Mouse (Mus musculus) urinary bladder, postnatal 10 days (tissue): Measurements from ENCODE around the gene Fry.

Experiments
- DNase-seq: peaks from one replicate; pipeline ENCODE4 v3.0.0; 2022; ENCODE audit warnings: low spot score

Gene Fry

DNA sequence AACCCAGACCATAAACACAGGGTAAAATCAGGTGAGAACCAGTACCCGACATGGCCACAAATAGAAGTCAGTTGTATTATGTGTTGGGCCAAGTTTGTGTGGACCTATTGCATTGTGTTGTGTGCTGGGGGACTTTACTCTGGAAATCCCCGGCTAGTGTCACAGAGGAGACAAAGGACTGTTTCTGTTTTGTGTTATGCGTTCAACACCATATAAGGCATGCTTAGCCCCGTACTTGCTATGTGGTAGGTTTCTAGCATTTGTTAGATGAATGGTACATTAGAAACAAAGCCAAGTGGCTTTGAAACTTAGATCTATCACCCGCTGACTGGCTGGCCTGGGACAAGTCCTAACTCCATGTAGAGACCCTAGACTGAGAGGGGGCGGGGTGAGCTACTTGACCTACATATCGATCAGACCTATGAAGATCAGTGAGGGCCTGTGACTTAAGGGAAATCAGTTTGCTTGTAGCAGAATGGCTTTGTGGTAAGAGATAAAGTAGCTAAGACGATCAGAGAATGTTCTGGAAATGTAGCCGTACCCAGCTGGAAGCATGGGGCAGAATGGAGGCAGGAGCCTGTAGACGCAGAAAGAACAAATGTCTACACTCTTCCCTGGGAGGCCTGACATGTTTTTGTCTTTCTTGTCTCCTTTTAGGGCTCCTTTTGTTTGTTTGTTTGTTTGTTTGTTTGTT, 105.2 kb downstream of the Fry start:
- DNase-seq = no peak

DNA sequence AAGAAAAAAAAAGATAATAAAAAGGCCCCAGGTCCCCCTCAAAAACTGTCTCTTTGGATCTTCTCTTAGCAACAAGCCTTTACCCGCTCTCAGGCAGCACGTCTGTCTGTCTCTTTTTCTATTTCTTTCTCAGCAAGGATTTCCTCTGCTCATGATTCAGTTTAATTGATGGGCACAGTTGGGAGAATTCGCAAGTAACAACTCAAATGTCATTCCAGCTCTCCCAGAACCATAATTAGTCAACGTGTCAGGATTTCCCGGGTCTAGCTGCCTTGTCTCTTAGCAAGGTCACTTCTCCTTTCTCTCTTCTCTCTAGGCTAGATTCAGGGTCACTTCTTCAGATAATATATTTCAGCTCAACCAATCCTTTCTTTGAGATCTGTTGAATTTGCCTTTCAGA, 110.6 kb downstream of the Fry start:
- DNase-seq = no peak

DNA sequence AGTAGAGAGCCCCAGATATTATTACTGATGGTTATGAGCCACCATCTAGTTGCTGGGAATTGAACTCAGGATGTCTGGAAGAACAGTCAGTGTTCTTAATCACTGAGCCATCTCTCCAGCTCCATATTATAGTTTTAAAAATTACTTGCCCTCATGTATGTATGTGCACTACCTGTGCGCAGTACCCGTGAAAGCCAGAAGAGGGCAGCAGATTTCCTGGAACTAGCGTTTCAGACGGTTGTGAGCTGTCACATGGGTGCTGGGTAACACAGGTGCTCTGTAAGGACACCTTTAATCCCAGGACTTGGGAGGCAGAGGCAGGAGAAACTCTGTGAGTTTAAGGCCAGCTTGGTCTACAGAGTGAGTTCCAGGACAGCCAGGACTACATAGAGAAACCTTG, 111.3 kb downstream of the Fry start:
- no peak for DNase-seq

DNA sequence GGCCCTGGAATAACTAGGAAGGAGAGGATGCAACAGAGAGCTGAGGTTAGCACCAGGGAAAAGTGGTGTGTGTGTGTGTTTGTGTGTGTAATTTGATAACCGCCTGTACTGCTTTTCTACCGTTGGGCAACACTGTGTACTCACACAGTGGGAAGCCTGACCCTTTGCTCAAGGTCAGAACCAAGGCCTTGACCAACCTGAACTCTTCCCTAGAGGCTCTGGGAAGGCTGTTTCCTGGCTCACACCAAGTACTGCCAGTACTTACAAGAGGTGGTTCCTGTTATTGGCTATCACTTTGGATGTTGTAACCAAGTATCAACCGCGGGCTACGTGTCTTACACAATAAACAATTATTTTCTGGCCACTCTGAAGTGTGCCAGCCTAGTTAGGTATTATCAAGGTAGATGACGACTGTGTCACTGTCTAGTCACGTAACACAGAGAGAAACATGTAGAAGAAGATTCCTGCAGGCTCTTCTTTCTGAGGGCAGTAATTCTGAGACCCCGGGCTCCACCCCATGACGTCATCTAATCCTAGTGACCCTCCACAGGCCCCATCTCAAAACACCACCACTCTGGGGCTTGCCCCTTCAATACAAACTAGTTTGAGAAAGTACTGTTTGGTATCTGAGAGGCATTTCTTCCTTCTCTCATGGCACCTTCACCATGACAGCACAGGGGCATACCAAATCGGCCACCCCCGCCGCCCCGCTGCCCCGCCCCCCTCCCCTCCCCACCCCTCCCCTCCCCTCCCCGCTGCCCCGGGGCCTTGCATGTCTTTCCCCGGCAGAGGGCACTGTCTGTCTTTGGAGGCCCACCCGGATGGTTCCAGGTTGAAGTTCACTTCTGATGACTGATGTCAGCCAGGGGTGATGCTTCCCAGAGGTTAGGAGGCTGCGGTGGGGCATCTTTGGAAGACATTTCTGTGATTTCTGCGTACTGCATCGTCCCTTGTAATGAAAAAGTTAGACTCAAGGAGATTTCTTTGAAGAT, 114.0 kb downstream of the Fry start:
- DNase-seq = no peak

DNA sequence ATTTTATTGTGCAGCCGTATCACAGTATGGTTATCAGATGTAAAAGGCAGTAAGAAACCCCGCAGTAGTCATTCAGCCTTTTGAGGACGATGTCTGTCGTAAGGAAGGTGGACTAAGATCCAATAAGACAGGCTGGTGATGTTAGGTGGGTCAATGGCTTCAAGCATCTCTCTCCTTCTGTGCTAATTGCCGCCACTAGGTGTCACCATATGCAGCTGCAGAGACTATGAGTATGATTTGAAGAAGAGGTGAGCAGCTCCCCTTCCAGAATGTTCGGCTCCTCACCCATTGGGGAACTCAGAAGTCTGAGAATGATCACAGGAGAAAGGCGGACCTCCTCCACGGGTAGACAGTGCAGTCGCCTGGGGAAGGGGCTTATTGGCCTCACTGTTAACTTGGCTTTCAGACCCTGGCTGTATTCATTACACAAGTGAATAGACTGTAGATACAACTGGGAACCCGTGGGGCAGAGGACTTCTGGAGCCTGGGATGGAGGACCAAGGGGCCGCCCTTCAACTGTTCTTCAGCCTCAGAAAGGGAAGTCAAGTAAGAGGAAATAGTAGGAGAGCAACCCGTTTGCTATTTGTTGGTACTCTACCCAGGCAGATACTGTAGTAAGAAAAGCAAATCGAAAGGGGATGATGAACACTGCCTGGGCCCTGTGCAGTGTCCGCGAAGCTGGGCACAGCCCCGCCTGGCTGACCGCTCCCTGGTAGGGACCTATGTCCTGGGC, 114.9 kb downstream of the Fry start:
- no peak for DNase-seq

DNA sequence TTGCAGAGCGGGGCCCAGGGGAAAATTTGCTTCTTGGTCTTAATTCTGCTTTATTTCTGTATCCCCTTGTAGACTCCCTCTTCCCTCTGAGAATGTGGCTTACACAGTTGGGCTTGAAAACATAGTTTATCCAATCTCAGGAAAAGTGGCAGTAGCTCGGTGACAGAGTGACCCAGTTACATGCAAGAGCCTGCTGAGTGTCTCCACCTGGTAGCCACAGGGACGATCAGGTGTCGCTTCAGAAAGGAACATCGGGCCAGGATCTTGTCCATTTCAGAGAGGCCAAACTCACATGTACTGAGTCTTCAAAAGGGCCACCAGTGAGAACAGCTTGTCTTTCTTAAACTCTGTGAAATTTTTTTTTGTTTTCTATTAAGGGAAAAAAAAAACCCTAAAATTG, 117.5 kb downstream of the Fry start:
- no peak for DNase-seq

DNA sequence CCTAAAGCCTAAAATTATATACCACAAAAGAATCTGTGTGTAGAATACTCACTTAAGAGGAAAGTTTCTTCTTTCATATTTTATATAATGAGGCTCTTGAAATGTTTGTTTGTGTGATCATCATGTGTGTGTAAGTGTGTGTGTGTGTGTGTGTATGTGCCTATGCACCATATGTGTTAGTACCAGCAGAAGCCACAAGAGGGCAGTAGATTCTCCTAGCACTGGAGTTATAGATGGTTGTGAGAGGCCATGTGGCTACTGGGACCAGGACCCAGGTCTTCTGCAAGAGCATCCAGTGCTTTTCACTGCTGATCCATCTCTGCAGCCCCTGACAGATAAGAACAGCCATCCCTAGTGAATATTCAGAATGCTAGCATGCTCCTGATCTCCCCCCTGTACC, 118.2 kb downstream of the Fry start:
- DNase-seq = no peak

DNA sequence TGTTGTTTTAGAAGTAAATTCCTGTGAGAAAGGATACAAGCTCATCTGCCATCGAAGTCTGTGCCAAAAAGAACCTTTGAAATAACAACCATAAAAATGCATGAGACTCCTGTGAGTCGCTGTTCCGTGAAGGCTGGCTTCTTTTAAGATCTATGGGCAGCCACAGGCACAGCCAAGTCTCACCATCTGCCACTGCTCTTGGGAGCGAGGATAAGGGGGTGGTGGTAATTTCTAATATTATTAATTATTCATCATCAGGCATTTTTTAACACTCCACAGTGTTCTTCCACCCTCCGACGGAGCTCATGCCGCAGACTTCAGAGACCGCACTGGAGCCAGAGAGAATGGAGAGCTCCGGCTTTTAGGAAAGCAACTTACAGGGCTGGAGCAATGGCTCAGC, 123.2 kb downstream of the Fry start:
- no peak for DNase-seq

DNA sequence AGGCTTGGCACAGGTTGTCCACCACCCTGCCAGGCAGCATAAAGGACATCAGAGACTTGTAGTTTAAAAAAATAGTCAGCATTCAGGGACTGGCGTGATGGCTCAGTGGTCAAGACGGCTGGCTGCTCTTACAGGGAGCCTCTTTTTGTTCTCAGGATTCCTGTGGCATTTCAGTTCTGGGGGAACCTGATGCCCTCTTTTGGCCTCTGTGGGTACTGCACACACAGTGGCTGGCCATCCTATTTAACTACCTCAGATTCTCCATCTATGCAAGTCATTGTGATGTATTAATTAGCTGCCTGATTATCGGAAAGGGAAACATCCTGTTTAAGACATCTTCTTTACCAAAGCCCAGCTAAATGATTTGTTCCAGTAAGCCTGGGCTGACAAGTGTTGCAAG, 128.3 kb downstream of the Fry start:
- no peak for DNase-seq

DNA sequence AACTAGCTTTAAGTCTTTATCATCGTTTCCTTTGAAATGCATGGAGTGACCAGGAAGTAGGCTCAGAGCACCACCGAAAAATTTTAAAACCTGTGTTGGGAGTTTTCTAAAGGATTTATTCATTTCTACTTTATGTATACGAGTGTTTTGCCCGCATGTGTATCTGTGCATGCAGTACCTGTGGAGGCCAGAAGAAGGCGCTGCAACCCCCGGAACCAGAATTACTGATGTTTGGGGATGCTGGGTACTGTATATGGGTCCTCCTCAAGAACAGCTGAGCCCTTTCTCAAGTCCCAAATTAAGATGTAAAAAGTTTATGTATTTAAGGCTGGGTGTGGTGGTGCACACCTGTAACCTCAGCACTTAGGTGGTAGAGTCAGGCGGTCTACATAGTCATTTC, 139.3 kb downstream of the Fry start:
- DNase-seq = no peak

DNA sequence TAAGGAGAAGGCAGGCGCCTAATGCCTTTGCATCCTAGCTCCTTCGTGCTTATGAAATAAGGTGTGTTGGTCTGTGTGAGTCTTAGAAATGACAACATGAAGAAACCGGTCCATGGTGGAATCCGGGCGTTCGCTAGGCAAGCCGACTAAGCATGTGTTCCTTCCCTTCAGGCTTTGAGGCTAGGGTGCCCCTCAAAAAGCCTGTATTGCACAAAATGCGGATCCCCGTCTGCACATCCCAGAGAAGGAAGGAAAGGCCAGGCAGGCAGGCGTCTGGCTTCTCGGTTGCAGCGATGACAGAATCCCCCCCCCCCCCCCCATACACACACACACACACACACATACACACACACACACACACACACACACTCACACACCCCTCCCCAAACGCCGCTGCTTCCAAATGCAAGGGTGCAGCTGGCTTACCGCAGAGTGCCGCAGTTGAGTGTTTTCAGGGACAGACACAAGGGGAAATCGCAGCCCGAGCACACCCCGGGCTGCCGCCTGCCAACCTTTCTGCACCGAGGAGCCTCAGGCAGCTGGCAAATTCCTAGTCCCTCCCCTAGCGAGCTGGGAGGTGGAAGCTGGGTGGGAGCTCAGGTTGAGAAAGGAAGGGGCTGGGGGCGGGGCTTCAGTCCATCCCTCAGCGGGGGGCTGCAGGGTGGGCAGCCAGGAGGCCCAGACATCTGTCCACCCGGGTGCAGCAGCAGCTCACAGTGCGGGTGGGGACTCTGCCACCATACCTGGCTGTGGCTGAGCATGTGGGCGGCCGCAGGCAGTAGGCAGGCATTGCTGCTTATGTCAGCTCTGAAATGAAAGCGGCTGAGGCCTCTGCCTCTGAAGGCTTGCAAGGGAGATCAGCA, 141.0 kb downstream of the Fry start:
- DNase-seq = no peak

DNA sequence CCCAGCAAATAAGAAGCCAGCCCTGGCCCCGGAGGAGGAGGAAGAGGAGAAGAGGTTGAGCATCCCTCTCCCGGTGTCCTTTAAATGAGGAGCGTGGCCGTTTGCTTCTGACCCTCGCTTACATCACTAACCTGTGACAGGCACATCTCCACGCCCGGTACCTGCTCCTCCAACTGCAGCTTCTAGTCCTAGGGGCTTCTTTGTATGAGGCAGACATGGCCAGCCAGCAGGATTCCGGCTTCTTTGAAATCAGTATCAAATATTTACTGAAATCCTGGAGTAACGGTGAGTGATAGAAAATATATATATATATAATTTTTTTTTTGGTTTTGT, 141.6 kb downstream of the Fry start:
- DNase-seq = no peak

DNA sequence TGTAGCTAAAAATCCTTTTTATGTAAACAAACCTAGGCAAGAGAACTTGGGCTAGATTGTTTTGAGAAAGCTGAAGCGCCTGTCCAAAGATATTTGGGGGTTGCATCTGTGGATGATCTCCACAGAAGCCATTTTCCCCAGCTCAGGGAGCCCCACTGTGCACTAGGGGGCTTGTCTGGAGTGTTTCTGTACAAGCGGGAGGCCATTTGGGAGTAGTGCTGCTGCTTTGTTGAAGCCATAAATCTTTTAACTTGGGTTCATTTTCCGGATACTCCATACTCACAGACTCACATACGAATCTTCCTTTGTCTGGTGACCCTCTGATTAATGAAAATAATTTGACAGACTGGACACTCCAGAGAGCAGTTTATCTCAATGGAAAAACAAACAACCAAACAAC, 142.9 kb downstream of the Fry start:
- DNase-seq = no peak

DNA sequence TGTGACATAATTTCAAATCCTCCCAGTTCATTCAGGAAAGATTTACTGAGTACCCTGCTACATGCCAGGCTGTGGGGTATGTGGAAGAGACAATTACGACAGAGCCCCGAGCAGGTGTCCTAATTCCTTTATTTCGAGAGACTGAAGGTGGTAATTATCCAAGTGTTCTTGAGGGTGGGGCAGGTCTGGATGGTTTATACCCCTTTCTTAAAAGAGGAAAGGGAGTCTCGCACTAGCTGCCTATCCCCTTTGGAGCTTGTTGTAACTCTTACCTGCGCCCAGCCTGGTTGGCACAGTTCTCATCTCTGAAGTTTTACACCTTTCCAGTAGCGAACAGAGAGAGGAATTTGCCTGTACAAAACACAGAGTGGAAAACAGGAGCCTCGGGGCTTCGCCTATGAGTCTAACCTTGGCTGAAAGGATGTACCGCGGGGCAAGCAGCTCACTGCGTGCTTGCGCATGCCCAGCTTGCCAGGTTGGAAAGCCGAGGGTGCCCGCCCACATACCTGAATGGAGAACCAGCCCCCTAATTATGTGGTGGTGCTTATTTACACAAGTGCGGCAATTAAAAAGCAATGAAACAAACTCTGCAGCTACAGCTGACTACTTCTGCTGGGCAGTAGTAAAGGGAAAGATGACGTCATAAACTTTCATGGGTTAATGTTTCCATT, 143.7 kb downstream of the Fry start:
- DNase-seq = no peak

DNA sequence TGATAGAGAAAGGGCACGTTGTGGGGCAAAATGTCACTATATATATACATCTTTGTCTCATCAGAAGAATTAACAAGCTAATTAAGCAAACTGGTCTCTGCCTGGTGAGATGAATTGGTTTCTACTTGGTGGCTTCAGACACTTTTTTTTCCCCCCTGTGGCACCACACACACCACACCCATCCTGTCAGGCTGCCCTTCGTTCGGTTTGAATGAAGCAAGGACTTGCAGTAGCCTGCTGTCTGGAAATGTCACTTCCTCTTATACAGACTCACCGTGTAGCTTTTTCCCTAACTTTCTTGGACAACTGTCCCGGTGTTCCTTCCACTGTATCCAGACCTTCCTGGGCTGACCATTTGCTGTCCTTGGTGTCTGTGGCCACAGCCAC, 144.3 kb downstream of the Fry start:
- DNase-seq = no peak

DNA sequence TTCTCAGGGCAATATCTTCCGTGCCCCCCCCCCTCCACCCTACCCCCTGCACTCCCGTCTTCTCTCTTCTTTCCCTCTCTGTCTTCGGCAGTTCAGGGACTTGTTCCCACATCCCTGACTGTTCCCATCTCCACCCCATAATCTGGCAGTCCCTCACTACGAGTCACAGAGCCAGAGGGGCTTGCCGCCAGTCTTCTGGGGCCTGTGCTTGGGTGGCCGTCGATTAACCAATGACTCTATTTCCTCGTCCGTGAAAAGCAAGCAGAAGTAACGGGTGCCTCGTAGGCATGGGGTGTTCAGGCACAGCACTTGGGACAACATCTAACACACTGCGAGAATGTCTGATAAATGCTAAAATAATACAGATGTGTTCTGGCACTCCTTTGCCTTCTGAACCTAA, 144.7 kb downstream of the Fry start:
- DNase-seq = no peak

DNA sequence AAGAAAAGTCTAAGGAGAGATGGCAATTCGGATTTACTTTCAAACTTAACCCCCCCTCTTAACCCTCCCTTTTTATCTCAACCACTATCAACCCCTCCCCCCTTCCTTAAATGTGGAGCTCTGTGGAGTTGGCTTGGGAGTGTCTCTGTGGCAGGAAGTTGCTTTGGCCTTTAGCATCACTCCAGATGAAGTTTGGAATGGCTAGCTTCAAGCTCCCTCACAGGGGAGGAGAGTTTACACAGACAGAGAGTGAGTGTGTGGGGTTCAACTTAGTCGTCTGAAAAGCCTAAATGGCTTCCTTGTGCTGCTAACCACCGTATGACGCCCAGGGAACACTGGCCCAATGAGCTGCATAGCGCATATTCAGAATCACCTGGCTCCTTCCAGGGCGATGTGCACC, 145.2 kb downstream of the Fry start:
- no peak for DNase-seq

DNA sequence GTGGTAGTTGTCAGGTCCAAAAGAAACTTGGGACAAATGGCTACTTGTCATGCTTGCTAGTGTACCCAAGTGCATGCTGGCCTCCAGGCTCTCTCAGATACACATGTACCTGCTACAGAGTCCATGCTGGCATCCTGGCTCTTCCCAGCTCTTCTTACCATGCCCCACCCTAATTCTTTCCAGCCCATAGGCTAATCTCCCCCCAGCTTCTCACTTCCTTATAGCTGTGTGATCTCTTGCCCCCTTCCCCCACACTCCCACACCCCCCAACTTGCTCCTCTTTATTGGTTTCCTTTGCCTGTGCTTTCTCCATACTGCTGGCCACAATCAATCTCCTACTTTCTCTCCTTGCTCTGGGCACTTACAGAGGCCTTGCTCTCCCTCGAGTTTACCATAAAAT, 146.6 kb downstream of the Fry start:
- DNase-seq = no peak

DNA sequence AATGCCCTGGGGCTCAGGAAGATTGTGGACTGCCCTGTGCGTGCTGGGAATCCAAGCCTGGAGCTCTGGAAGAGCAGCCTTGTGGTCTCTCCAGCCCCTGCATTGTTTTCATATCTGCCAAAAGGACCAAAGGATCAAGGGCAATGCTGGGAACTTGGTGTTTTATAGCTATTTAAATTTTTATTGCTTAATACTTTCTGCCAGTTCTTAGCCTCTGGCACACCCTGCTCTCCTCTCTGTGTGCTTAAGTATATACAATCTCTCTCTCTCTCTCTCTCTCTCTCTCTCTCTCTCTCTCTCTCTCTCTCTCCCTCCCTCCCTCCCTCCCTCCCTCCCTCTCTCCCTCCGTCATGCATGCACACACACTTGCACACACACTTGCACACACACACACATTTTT, 147.5 kb downstream of the Fry start:
- no peak for DNase-seq

DNA sequence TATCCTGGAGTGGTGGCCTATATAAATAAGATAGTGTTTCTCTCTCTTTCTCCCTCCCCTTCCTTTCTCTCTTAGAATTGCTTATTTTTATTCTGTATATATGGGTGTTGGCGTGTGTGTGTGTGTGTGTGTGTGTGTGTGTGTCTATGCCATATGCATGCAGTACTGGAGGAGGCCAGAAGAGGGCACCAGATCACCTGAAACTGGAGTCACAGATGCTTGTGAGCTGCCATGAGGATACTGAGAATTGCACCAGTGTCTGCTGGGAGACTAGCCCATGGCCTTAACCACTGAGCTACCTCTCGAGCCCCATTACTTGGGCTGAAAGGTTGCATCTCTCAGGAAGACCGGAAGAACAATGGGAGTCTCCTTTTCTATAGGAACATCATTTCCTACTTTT, 149.8 kb downstream of the Fry start:
- no peak for DNase-seq

DNA sequence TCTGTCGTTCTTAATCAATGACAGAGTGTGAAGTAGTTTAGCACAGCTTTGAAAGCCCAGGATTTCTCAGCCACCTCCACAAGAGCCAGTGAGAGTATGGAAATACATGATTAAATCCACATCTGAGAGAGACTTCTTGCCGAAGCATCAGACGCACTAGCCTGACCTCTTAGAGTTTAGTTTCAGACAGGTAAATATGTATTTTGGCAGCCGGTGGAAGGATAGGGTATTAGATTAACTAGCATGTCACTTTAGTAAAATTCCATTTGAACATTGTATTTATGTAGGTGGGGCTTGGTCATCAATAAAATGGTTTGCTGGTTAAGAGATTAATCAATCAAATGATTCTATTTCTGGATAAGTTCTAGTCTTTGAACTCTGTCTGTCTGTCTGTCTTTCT, 152.0 kb downstream of the Fry start:
- no peak for DNase-seq

DNA sequence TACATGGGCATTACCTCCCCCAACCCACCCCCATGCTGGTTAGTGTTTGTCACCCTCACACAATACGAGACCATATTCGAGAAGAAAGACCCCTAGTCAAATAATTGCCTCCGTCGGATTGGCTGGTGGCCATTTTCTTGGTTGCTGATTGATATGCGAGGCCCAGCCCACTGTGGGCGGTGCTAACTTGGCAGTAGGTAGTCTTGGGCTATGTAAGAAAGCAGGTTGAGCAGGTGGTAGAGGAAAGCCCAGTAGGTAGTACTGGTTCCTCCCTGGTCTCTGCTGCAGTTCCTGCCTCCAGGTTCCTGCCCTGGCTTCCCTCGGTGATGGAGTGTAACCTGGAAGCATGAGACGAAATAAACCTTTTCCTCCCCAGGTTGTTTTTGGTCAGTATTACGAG, 153.7 kb downstream of the Fry start:
- DNase-seq = no peak
